Comparison of ENCODE assay signal across 17 mouse cellular contexts in the genomic region with DNA sequence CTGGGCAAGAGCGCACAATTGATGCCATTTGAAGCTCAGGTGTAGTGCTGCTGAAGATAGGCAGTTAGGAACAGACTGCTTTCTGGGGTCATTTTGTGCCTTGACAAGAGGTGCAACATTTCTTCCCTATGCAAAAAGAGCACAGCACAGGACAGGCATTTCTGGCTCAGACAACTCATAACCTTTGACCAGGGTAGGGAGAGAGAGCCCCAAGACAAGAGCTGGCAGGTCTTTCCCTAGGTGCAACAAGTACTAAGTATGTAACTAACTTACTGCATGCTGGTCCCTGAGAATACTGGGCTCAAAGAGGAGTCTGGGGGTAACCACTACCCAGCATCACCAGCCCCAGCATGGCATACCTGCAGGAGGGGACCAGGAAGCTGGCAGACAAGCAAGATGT. TPM values are rescaled to one million over a fixed set of nuclear protein-coding genes. Genes with fewer than 3 reads are reported as not detected.
A peak's percentile ranks its signal among the peaks of the same experiment; 100 is the strongest.
DNase-seq lines count a peak whose midpoint lies in the region; ATAC-seq and TF ChIP-seq lines count a peak whose summit lies in the region.
"Had no signal": no experiment of that assay in that cellular context is flagged by ENCODE, and none has a peak within 500 bp of the region (broad histone marks: within the 10 kb centered on the region; RNA-seq: fewer than 3 reads in every experiment).

No protein-coding gene starts in this region.

- H3K9me3 ChIP-seq in embryonic facial prominence, embryonic 15.5 days (replicated peaks), result no peaks in the 10 kb centered on the region
- H3K9me3 ChIP-seq: heart, embryonic 10.5 days; hindbrain, embryonic 12.5 days; midbrain, embryonic 15.5 days had no signal

- no peak overlapping the region for H3K27ac ChIP-seq in liver, adult 2 months (replicated peaks; ENCODE audit: insufficient read depth, low read depth, low read length)
- H3K27ac ChIP-seq in brown adipose tissue, adult 24 weeks (replicated peaks; ENCODE audit: low read depth, low read length), result peak overlapping the region; percentile 28; the same call in 1 of the 2 replicates
- H3K27ac ChIP-seq in embryonic facial prominence, embryonic 15.5 days (replicated peaks), result no peak overlapping the region; the same call in 1 of the 2 replicates
- H3K27ac ChIP-seq: heart, embryonic 10.5 days; hindbrain, embryonic 12.5 days; midbrain, embryonic 15.5 days had no signal

- H3K9ac ChIP-seq in liver, adult 2 months (ENCODE audit: low read depth, low read length), result no peak overlapping the region
- no peak overlapping the region for H3K9ac ChIP-seq in embryonic facial prominence, embryonic 15.5 days
- H3K9ac ChIP-seq: hindbrain, embryonic 12.5 days; midbrain, embryonic 15.5 days had no signal

- TF ChIP-seq CTCF in liver, adult 2 months (IDR thresholded peaks at IDR 0.05; ENCODE audit: low read depth, low read length), result no peak

- no peak overlapping the region for H3K4me2 ChIP-seq in embryonic facial prominence, embryonic 15.5 days (replicated peaks)
- H3K4me2 ChIP-seq: hindbrain, embryonic 12.5 days; liver, embryonic 11.5 days; midbrain, embryonic 15.5 days had no signal

- DNase-seq in kidney, adult 8-10 months, result peak; percentile 33 to 36
- DNase-seq in kidney, postnatal 4 days, result no peak
- peak; percentile 6 for DNase-seq in liver, adult 2 months (ENCODE audit: extremely low read depth, low read depth, low spot score)
- no peak for DNase-seq in liver
- no peak for DNase-seq in thymus, postnatal 14 days
- DNase-seq in retina, postnatal 1 day, result no peak
- DNase-seq: cerebellum, adult 8-10 months; right cerebral cortex, postnatal 4 days; thymus, postnatal 25 days had no signal

- H3K79me2 ChIP-seq in liver, adult 2 months (ENCODE audit: control insufficient read depth, insufficient read depth, low read length), result no peaks in the 10 kb centered on the region

- no peak overlapping the region for H3K4me3 ChIP-seq in liver, adult 2 months (ENCODE audit: insufficient read depth, low read depth, low read length)
- H3K4me3 ChIP-seq in brown adipose tissue, adult 24 weeks (ENCODE audit: insufficient read depth, low read depth, low read length), result no peak overlapping the region
- H3K4me3 ChIP-seq in embryonic facial prominence, embryonic 15.5 days (replicated peaks), result no peak overlapping the region
- H3K4me3 ChIP-seq: heart, embryonic 10.5 days; hindbrain, embryonic 12.5 days; midbrain, embryonic 15.5 days had no signal

- ATAC-seq in embryonic facial prominence, embryonic 15.5 days (ENCODE audit: insufficient number of reproducible peaks, low FRiP score, low TSS enrichment, low read depth), result 0 out of 2 replicates have a peak, but pooled peaks have one; percentile 1
- ATAC-seq: forebrain, embryonic 16.5 days; midbrain, embryonic 15.5 days had no signal

- no peaks in the 10 kb centered on the region for H3K4me1 ChIP-seq in liver, adult 2 months (ENCODE audit: control insufficient read depth, insufficient read depth, low read length)
- peaks cover 8% of the 10 kb centered on the region for H3K4me1 ChIP-seq in brown adipose tissue, adult 24 weeks (ENCODE audit: control insufficient read depth, insufficient read depth, insufficient read length, low read length)
- peaks cover 18% of the 10 kb centered on the region for H3K4me1 ChIP-seq in embryonic facial prominence, embryonic 15.5 days

- no peaks in the 10 kb centered on the region for H3K27me3 ChIP-seq in liver, adult 2 months (ENCODE audit: control insufficient read depth, insufficient read depth, low read length)
- no peaks in the 10 kb centered on the region for H3K27me3 ChIP-seq in embryonic facial prominence, embryonic 15.5 days
- H3K27me3 ChIP-seq: hindbrain, embryonic 12.5 days; midbrain, embryonic 15.5 days had no signal

- TF ChIP-seq POLR2A in liver, adult 2 months (IDR thresholded peaks at IDR 0.05; ENCODE audit: extremely low read depth, insufficient read depth, low read length), result no peak

- H3K36me3 ChIP-seq in liver, adult 2 months (ENCODE audit: control insufficient read depth, insufficient read depth, low read length), result no peaks in the 10 kb centered on the region
- H3K36me3 ChIP-seq in embryonic facial prominence, embryonic 15.5 days, result no peaks in the 10 kb centered on the region; the same call in 1 of the 2 replicates
- H3K36me3 ChIP-seq: heart, embryonic 10.5 days; hindbrain, embryonic 12.5 days; midbrain, embryonic 15.5 days had no signal

- WGBS in liver, adult 2 months, result 100% methylated on average over 1 of the region's 1 CpGs
- WGBS in embryonic facial prominence, embryonic 15.5 days, result 95% methylated on average over 1 of the region's 1 CpGs

RNA-seq across cellular contexts. Expression of gene S100b, which starts 0.6 kb away (rescaled TPM):
- total RNA-seq in liver, adult 2 months (2014; rRNA removed), result 0.09 and 0.13 TPM in 2 replicates
- polyA plus RNA-seq in liver, adult 2 months (2012; rRNA removed), result not detected in 2 replicates
- 263 and 317 TPM in 2 replicates for polyA plus RNA-seq in brown adipose tissue, adult 24 weeks (2012; ENCODE audit: insufficient read depth, insufficient read length, missing spikeins)
- polyA plus RNA-seq in embryonic facial prominence, embryonic 15.5 days (2015; fragmentation: Nextera tagmentation; extraction: Ambion mirVana), result 8.5 and 9.3 TPM in 2 replicates
- total RNA-seq: megakaryocyte-erythroid progenitor cell, adult 5-6 weeks had no signal
- polyA plus RNA-seq: liver, embryonic 11.5 days had no signal

RNA-seq across cellular contexts. Expression of gene Prmt2, which starts 15.4 kb away (rescaled TPM):
- 1.1 TPM in 2 replicates for total RNA-seq in liver, adult 2 months (2014; rRNA removed)
- 0.73 and 1.4 TPM in 2 replicates for polyA plus RNA-seq in liver, adult 2 months (2012; rRNA removed)
- 11.6 and 14.1 TPM in 2 replicates for polyA plus RNA-seq in brown adipose tissue, adult 24 weeks (2012; ENCODE audit: insufficient read depth, insufficient read length, missing spikeins)
- polyA plus RNA-seq in embryonic facial prominence, embryonic 15.5 days (2015; fragmentation: Nextera tagmentation; extraction: Ambion mirVana), result 59.4 and 61.7 TPM in 2 replicates

Comparison
In these comparisons a context has a peak if more than half of its experiments do, and no peak if none do; other contexts are left out.
1. DNase-seq: peak in kidney, adult 8-10 months (2 of 2) and liver, adult 2 months (single experiment); none in kidney, postnatal 4 days (0 of 2), liver (single experiment), thymus, postnatal 14 days (single experiment) and retina, postnatal 1 day (single experiment).
2. RNA of gene S100b, which starts 0.6 kb away (polyA plus RNA-seq): 263 to 317 TPM in brown adipose tissue, adult 24 weeks; 8.5 to 9.3 TPM in embryonic facial prominence, embryonic 15.5 days and not detected in liver, adult 2 months; every median in the first group is over 10 times any median in the second.